ENCODE assay signal across 12 mouse cellular contexts in genomic region chr8:88578413-88579175, GRCm38 (mm10). TPM values are rescaled to one million over a fixed set of nuclear protein-coding genes. Genes with fewer than 3 reads are reported as not detected.
DNase-seq lines count a peak whose midpoint lies in the region; ATAC-seq lines count a peak whose summit lies in the region.
"Had no signal": no experiment of that assay in that cellular context is flagged by ENCODE, and none has a peak within 500 bp of the region (broad histone marks: within the 10 kb centered on the region; RNA-seq: fewer than 3 reads in every experiment).

No protein-coding gene starts in this region.

- H3K4me1 ChIP-seq in forebrain, embryonic 10.5 days = peaks cover 54% of the 10 kb centered on the region
- H3K4me1 ChIP-seq in forebrain, embryonic 12.5 days = peaks cover 35% of the 10 kb centered on the region
- H3K4me1 ChIP-seq in lung, embryonic 16.5 days (replicated peaks; ENCODE audit: control insufficient read depth, insufficient read depth, low read length) = peaks cover 60% of the 10 kb centered on the region
- H3K4me1 ChIP-seq in intestine, embryonic 16.5 days (ENCODE audit: control insufficient read depth, insufficient read depth, low read length) = peaks cover 20% of the 10 kb centered on the region
- peaks cover 43% of the 10 kb centered on the region for H3K4me1 ChIP-seq in neural tube, embryonic 15.5 days

- H3K9ac ChIP-seq in forebrain, embryonic 12.5 days = no peak overlapping the region
- 0 out of 2 replicates have a peak overlapping the region, but pooled peaks have one; percentile 11 for H3K9ac ChIP-seq in lung, embryonic 16.5 days (ENCODE audit: low read length)
- 0 out of 2 replicates have a peak overlapping the region, but pooled peaks have one; percentile 25 for H3K9ac ChIP-seq in intestine, embryonic 16.5 days (ENCODE audit: low read depth, low read length)
- H3K9ac ChIP-seq in neural tube, embryonic 15.5 days (replicated peaks) = no peak overlapping the region
- H3K9ac ChIP-seq: neural tube, embryonic 12.5 days had no signal

- H3K9me3 ChIP-seq in forebrain, embryonic 10.5 days = no peaks in the 10 kb centered on the region
- no peaks in the 10 kb centered on the region for H3K9me3 ChIP-seq in forebrain, embryonic 12.5 days
- no peaks in the 10 kb centered on the region for H3K9me3 ChIP-seq in lung, embryonic 16.5 days (ENCODE audit: control insufficient read depth, low read length)
- no peaks in the 10 kb centered on the region for H3K9me3 ChIP-seq in intestine, embryonic 16.5 days (ENCODE audit: control insufficient read depth, low read length)
- H3K9me3 ChIP-seq in neural tube, embryonic 15.5 days (replicated peaks) = no peaks in the 10 kb centered on the region
- H3K9me3 ChIP-seq: neural tube, embryonic 12.5 days had no signal

- peaks cover 73% of the 10 kb centered on the region for H3K36me3 ChIP-seq in forebrain, embryonic 10.5 days (replicated peaks)
- H3K36me3 ChIP-seq in forebrain, embryonic 12.5 days (replicated peaks) = peaks cover 20% of the 10 kb centered on the region
- H3K36me3 ChIP-seq in lung, embryonic 16.5 days (ENCODE audit: control insufficient read depth, insufficient read depth, low read length) = no peaks in the 10 kb centered on the region
- H3K36me3 ChIP-seq in intestine, embryonic 16.5 days (ENCODE audit: control insufficient read depth, insufficient read depth, low read length) = no peaks in the 10 kb centered on the region
- H3K36me3 ChIP-seq in neural tube, embryonic 15.5 days = no peaks in the 10 kb centered on the region

- H3K27ac ChIP-seq in forebrain, embryonic 10.5 days = peak overlapping the region; percentile 53
- H3K27ac ChIP-seq in forebrain, embryonic 12.5 days = no peak overlapping the region
- H3K27ac ChIP-seq in lung, embryonic 16.5 days (ENCODE audit: low read length) = peak overlapping the region; percentile 13
- H3K27ac ChIP-seq in intestine, embryonic 16.5 days (ENCODE audit: low read length) = no peak overlapping the region
- H3K27ac ChIP-seq in neural tube, embryonic 15.5 days (replicated peaks) = no peak overlapping the region
- H3K27ac ChIP-seq: macrophage; neural tube, embryonic 12.5 days had no signal

- H3K27me3 ChIP-seq in forebrain, embryonic 10.5 days (ENCODE audit: poor library complexity, severe bottlenecking) = no peaks in the 10 kb centered on the region; the same call in 1 of the 2 replicates
- no peaks in the 10 kb centered on the region for H3K27me3 ChIP-seq in forebrain, embryonic 12.5 days
- no peaks in the 10 kb centered on the region for H3K27me3 ChIP-seq in lung, embryonic 16.5 days (ENCODE audit: control insufficient read depth, insufficient read depth, low read depth, low read length)
- no peaks in the 10 kb centered on the region for H3K27me3 ChIP-seq in intestine, embryonic 16.5 days (replicated peaks; ENCODE audit: control insufficient read depth, insufficient read depth, low read length)
- no peaks in the 10 kb centered on the region for H3K27me3 ChIP-seq in neural tube, embryonic 15.5 days (replicated peaks)
- H3K27me3 ChIP-seq: neural tube, embryonic 12.5 days had no signal

- no peak for DNase-seq in forebrain, embryonic 10.5 days (ENCODE audit: extremely low spot score, low spot score)
- no peak for DNase-seq in lung, postnatal 36 days
- DNase-seq in kidney, postnatal 10 days = no peak
- DNase-seq: right cerebral cortex, postnatal 4 days had no signal

- H3K4me3 ChIP-seq in forebrain, embryonic 10.5 days = no peak overlapping the region
- no peak overlapping the region for H3K4me3 ChIP-seq in forebrain, embryonic 12.5 days (replicated peaks)
- H3K4me3 ChIP-seq in lung, embryonic 16.5 days (ENCODE audit: low read length) = no peak overlapping the region
- no peak overlapping the region for H3K4me3 ChIP-seq in intestine, embryonic 16.5 days (ENCODE audit: low read length)
- H3K4me3 ChIP-seq in neural tube, embryonic 15.5 days (replicated peaks) = no peak overlapping the region
- H3K4me3 ChIP-seq: neural tube, embryonic 12.5 days had no signal

- H3K4me2 ChIP-seq in forebrain, embryonic 12.5 days = no peak overlapping the region
- H3K4me2 ChIP-seq in lung, embryonic 16.5 days (ENCODE audit: low read depth, low read length) = no peak overlapping the region
- H3K4me2 ChIP-seq in intestine, embryonic 16.5 days (ENCODE audit: low read depth, low read length) = no peak overlapping the region
- no peak overlapping the region for H3K4me2 ChIP-seq in neural tube, embryonic 15.5 days
- H3K4me2 ChIP-seq: neural tube, embryonic 12.5 days had no signal

- ATAC-seq in forebrain, embryonic 12.5 days (ENCODE audit: low FRiP score) = no peak
- ATAC-seq in lung, embryonic 16.5 days (ENCODE audit: low read depth) = no peak
- no peak for ATAC-seq in intestine, embryonic 16.5 days
- peak; percentile 45; the same call in 1 of the 2 replicates for ATAC-seq in neural tube, embryonic 15.5 days (ENCODE audit: low FRiP score)
- no peak for ATAC-seq in monocyte, adult 5-6 weeks (replicated peaks; ENCODE audit: insufficient number of reproducible peaks, low FRiP score, low TSS enrichment, poor library complexity, severe bottlenecking)

- 75% methylated on average over 14 of the region's 14 CpGs for WGBS in forebrain, embryonic 10.5 days
- WGBS in forebrain, embryonic 12.5 days = 61% methylated on average over 14 of the region's 14 CpGs
- WGBS in lung, embryonic 16.5 days = 71% methylated on average over 14 of the region's 14 CpGs
- WGBS in intestine, embryonic 16.5 days = 74% methylated on average over 14 of the region's 14 CpGs
- 55% methylated on average over 14 of the region's 14 CpGs for WGBS in neural tube, embryonic 15.5 days

RNA-seq across cellular contexts. Expression of gene Snx20, which starts 57.3 kb away (rescaled TPM):
- polyA plus RNA-seq in forebrain, embryonic 10.5 days (2016; fragmentation: Nextera tagmentation; extraction: Ambion mirVana) = 0.47 and 1.0 TPM in 2 replicates
- polyA plus RNA-seq in forebrain, embryonic 12.5 days (2016; fragmentation: Nextera tagmentation; extraction: Ambion mirVana) = 0.60 and 0.93 TPM in 2 replicates
- polyA plus RNA-seq in lung, embryonic 16.5 days (2015; fragmentation: Nextera tagmentation; extraction: Ambion mirVana) = 2.5 and 2.7 TPM in 2 replicates
- polyA plus RNA-seq in intestine, embryonic 16.5 days (2015; fragmentation: Nextera tagmentation; extraction: Ambion mirVana) = 2.7 and 8.0 TPM in 2 replicates
- 1.2 and 2.4 TPM in 2 replicates for polyA plus RNA-seq in neural tube, embryonic 15.5 days (2015; fragmentation: Nextera tagmentation; extraction: Ambion mirVana)
- total RNA-seq in monocyte, adult 5-6 weeks (2017) = 67.8 to 81.1 TPM (median 72.6 TPM) in 3 replicates

RNA-seq across cellular contexts. Expression of gene Nkd1, which starts 57.4 kb away (rescaled TPM):
- polyA plus RNA-seq in forebrain, embryonic 10.5 days (2016; fragmentation: Nextera tagmentation; extraction: Ambion mirVana) = 47.2 and 48.5 TPM in 2 replicates
- 51.2 and 64.4 TPM in 2 replicates for polyA plus RNA-seq in forebrain, embryonic 12.5 days (2016; fragmentation: Nextera tagmentation; extraction: Ambion mirVana)
- 49.6 and 54.2 TPM in 2 replicates for polyA plus RNA-seq in lung, embryonic 16.5 days (2015; fragmentation: Nextera tagmentation; extraction: Ambion mirVana)
- 27.8 and 28.4 TPM in 2 replicates for polyA plus RNA-seq in intestine, embryonic 16.5 days (2015; fragmentation: Nextera tagmentation; extraction: Ambion mirVana)
- 39.5 and 40.2 TPM in 2 replicates for polyA plus RNA-seq in neural tube, embryonic 15.5 days (2015; fragmentation: Nextera tagmentation; extraction: Ambion mirVana)
- total RNA-seq in monocyte, adult 5-6 weeks (2017) = 0.85 to 1.2 TPM in 2 of 3 replicates, not detected in the other
- total RNA-seq: MEL had no signal
- polyA plus RNA-seq: macrophage had no signal

Comparison
In these comparisons a context has a peak if more than half of its experiments do, and no peak if none do; other contexts are left out.
1. H3K27ac ChIP-seq: peak in forebrain, embryonic 10.5 days (single experiment) and lung, embryonic 16.5 days (single experiment); none in forebrain, embryonic 12.5 days (single experiment), intestine, embryonic 16.5 days (single experiment) and neural tube, embryonic 15.5 days (single experiment).
2. H3K9ac ChIP-seq: peak in lung, embryonic 16.5 days (single experiment) and intestine, embryonic 16.5 days (single experiment); none in forebrain, embryonic 12.5 days (single experiment) and neural tube, embryonic 15.5 days (single experiment).